Mouse (Mus musculus) liver, embryonic 14.5 days (tissue): ENCODE measurements around the gene Zdhhc12. TPM values are rescaled to one million over a fixed set of nuclear protein-coding genes. Genes with fewer than 3 reads are reported as not detected.

Source experiments
- ATAC-seq: fragments of 200-750 bp; cut with Nextera tagmentation; 2 replicates; pipeline ENCODE4 v1.8.0; 2017; ENCODE audit warnings: moderate number of reproducible peaks, mild to moderate bottlenecking, moderate library complexity; ENCODE audit not compliant: insufficient read depth
- DNase-seq, 3 experiments: peaks; one replicate each; pipeline ENCODE4 v3.0.0-alpha.2; 2012 to 2013; ENCODE audit warnings: low read depth in 3 of 3, low spot score in 3 of 3
- H3K27ac ChIP-seq: fragments of 300-500 bp; sonication (generic); 2 replicates; pipeline ENCODE4 v1.5.1; 2014; ENCODE audit warnings: moderate library complexity, mild to moderate bottlenecking, control low read depth, inconsistent platforms
- H3K27me3 ChIP-seq: fragments of 300-500 bp; sonication (generic); 2 replicates; pipeline ENCODE4 v1.6.1; 2014; ENCODE audit warnings: mild to moderate bottlenecking, low read length, moderate library complexity; ENCODE audit not compliant: control insufficient read depth, insufficient read depth
- H3K36me3 ChIP-seq: fragments of 300-500 bp; sonication (generic); replicated peaks from 2 replicates; pipeline ENCODE4 v1.6.1; 2014; ENCODE audit warnings: low read depth; ENCODE audit not compliant: control insufficient read depth, insufficient read depth
- H3K4me1 ChIP-seq, 2 experiments: fragments of 200-500 bp in 1 of 2; fragments of 300-500 bp in 1 of 2; sonication (generic) in 1 of 2; replicated peaks; 2 replicates each; pipeline ENCODE4 v1.6.1; 2012 to 2014; ENCODE audit warnings: antibody characterized with exemption in 1 of 2, inconsistent platforms in 1 of 2, low read length in 1 of 2; ENCODE audit not compliant: control insufficient read depth in 2 of 2, insufficient read depth in 2 of 2
- H3K4me2 ChIP-seq: fragments of 300-500 bp; sonication (generic); 2 replicates; pipeline ENCODE4 v1.6.1; 2014; ENCODE audit warnings: low read depth, mild to moderate bottlenecking, control low read depth, moderate library complexity
- H3K4me3 ChIP-seq, 2 experiments: fragments of 200-500 bp in 1 of 2; fragments of 300-500 bp in 1 of 2; sonication (generic) in 1 of 2; 2 replicates each; pipeline ENCODE4 v1.5.1; 2012 to 2014; ENCODE audit warnings: low read depth in 2 of 2, low read length in 2 of 2, mild to moderate bottlenecking in 2 of 2, control low read depth in 1 of 2, inconsistent platforms in 1 of 2, moderate library complexity in 1 of 2; ENCODE audit not compliant: insufficient read depth in 1 of 2
- H3K9ac ChIP-seq: fragments of 300-500 bp; sonication (generic); replicated peaks from 2 replicates; pipeline ENCODE4 v1.6.1; 2014; ENCODE audit warnings: mild to moderate bottlenecking, control low read depth, moderate library complexity
- H3K9me3 ChIP-seq: fragments of 300-500 bp; sonication (generic); 2 replicates; pipeline ENCODE4 v1.6.1; 2016; ENCODE audit warnings: low read length, mixed read lengths; ENCODE audit not compliant: control insufficient read depth
- CTCF ChIP-seq: IDR thresholded peaks from 2 replicates; pipeline ENCODE4 v1.5.1; 2016; ENCODE audit warnings: antibody characterized with exemption, low read depth, control low read depth
- EP300 ChIP-seq: IDR thresholded peaks from 2 replicates; pipeline ENCODE4 v1.6.1; 2016; ENCODE audit warnings: antibody characterized with exemption, low read depth
- WGBS: fragments of 180-500 bp; shearing (Covaris S2); extraction: QIAGEN DNeasy Blood & Tissue Kit; methylation state at CpG from one replicate; pipeline ENCODE4 v1.1.7; 2014; ENCODE audit not compliant: insufficient replicate concordance; 5-methylcytosine and 5-hydroxymethylcytosine counted together
- polyA plus RNA-seq, 2 experiments: library from polyadenylated mRNA; depleted of rRNA in 1 of 2; stranded (reverse) in 1 of 2; unstranded in 1 of 2; fragments of >200 nt; fragmentation: Nextera tagmentation in 1 of 2; extraction: Ambion mirVana in 1 of 2; gene quantifications; 2 replicates each; pipeline versions ENCODE4 v1.2.1 to v1.2.3; 2012 to 2014

Zdhhc12 gene
- polyA plus RNA-seq, 2 experiments = 17.4 to 25.5 TPM

DNA sequence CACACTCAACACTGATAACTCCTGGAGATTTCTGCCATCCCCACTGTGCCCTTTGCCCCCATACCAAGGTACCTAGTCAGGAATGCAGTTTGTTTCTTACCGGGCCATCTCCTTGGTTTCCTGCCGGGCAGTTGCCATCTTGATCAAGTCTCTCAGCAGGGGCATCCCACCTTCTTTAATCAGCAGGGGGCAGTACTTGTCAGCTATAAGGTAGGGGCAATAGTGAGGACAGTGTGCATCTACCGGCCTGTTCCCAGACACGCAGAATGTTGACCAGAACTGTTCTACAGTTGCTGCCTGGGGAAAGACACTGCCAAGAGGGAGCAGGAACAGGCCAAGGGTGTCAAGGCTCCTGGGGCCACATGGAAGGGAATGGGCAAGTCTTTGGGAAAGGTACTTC is 6.8 kb upstream of the Zdhhc12 start:
- no peak for DNase-seq
- Histone ChIP-seq H3K27ac (no peak overlapping the region), H3K4me3 (no peak overlapping the region), H3K27me3 (no peaks in the 10 kb centered on the region), H3K9ac (no peak overlapping the region), H3K4me2 (no peak overlapping the region), H3K4me1 (peaks cover 5 to 8% of the 10 kb centered on the region in 2 experiments; a peak in 3 of 4 replicates), H3K36me3 (no peaks in the 10 kb centered on the region), H3K9me3 (no peaks in the 10 kb centered on the region)
- TF ChIP-seq CTCF = peak; percentile 38; the same call in 1 of the 2 replicates
- no peak for TF ChIP-seq EP300
- WGBS = 63% methylated on average over 4 of the region's 4 CpGs
- no peak for ATAC-seq

DNA sequence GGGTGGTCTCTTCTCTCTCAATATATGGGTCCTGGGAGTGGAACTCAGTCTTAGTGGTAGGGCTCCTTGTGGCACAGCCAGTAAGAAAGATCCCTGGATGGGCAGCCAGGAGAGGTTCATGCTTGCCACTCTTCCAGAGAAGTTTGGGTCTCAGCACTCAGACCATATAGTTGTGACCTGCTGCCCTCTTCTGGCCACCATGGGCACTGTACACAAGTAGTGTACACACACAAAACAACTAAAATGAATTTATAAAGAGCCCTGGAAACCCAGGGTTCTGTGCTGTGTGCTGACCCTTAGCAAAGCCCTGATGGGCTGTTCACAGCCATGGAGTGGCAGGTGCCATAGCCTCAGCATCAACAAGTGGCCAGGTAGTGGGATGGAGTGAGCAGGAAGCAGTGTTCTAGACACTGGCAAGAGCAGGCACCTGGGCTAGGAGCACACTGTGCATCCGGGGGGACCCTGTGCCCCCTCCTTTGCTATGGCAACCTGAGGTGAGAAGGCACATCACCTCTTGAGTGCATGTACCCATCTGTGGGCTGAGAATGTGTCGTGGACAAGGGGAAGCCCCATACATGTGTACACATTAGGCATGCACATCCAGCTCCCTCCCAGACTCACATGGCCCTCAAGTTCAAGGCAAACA is 2.6 kb upstream of the Zdhhc12 start:
- Histone ChIP-seq H3K4me3 (no peak overlapping the region), H3K36me3 (peaks cover 2% of the 10 kb centered on the region; the same call in 1 of the 2 replicates), H3K27me3 (no peaks in the 10 kb centered on the region), H3K9ac (no peak overlapping the region), H3K4me2 (no peak overlapping the region), H3K9me3 (no peaks in the 10 kb centered on the region), H3K27ac (no peak overlapping the region), H3K4me1 (peaks cover 7 to 22% of the 10 kb centered on the region in 2 experiments; a peak in 3 of 4 replicates)
- TF ChIP-seq EP300 = no peak
- TF ChIP-seq CTCF = peak; percentile 80
- DNase-seq (peak in 1 of 3 experiments; percentile 40), ATAC-seq (no peak)
- WGBS = 49% methylated on average over 2 of the region's 2 CpGs

DNA sequence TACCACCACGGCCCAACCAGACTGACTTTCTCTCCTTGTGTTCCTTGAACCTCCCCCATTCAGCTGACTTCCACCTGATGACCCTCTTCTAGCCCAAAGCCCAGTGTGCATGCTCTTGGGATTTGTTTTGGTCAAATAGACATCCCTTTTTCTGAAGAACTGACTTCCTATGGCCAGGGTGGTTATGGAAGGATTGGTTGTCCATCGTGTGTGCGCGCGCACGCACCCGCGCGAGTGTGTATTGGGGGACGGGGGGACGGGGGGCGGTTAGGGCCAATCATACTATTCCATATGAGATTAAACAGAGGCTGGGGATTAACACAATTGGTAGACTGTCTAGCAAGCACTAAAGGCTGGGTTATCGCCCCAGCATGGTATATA is 750 bp upstream of the Zdhhc12 start:
- Histone ChIP-seq H3K9ac (peak overlapping the region; percentile 63), H3K9me3 (no peaks in the 10 kb centered on the region), H3K27me3 (no peaks in the 10 kb centered on the region), H3K4me2 (peak overlapping the region; percentile 94), H3K4me3 (peak overlapping the region; percentile 64 to 70), H3K4me1 (peaks cover 2 to 16% of the 10 kb centered on the region in 2 experiments; a peak in 3 of 4 replicates), H3K27ac (peak overlapping the region; percentile 51), H3K36me3 (peaks cover 2% of the 10 kb centered on the region; the same call in 1 of the 2 replicates)
- ATAC-seq = no peak
- no peak for DNase-seq
- WGBS = under 1% methylated on average over 13 of the region's 13 CpGs
- TF ChIP-seq CTCF = no peak
- TF ChIP-seq EP300 = no peak

- TF ChIP-seq CTCF (no peak), EP300 (no peak)
- Histone ChIP-seq H3K4me2 (peak overlapping the region; percentile 94), H3K4me3 (peak overlapping the region; percentile 64 to 69), H3K36me3 (peaks cover 2% of the 10 kb centered on the region; the same call in 1 of the 2 replicates), H3K9ac (peak overlapping the region; percentile 63; the same call in 1 of the 2 replicates), H3K9me3 (no peaks in the 10 kb centered on the region), H3K4me1 (peaks cover 2 to 16% of the 10 kb centered on the region in 2 experiments; a peak in 2 of 4 replicates), H3K27ac (no peak overlapping the region; the same call in 1 of the 2 replicates), H3K27me3 (no peaks in the 10 kb centered on the region)
- 58% methylated on average over 6 of the region's 6 CpGs for WGBS
- ATAC-seq (no peak), DNase-seq (no peak)
Measured at GRCm38 (mm10) chr2:30092280-30092918, 1.0 kb downstream of the Zdhhc12 start.

DNA sequence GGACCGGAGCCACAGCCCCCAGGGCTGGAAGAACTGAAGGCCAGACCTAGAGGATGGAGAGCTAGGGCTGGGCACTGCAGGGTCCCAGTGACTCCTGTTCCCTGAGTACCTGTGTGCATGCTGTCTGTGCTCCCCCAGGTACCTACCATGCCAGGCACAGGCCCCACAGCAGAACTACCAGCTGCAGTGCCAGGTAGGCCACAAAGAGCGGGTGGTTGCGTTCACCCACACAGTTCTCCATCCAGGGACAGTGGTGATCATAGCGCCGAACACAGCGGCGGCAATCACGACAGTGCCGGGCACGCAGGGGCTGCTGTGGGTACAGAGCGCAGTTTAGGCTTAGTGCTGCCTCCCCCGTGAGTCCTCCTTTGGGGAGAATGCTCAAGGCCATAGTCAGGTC is 1.9 kb downstream of the Zdhhc12 start:
- H3K27me3 ChIP-seq = no peaks in the 10 kb centered on the region
- H3K9ac ChIP-seq = no peak overlapping the region
- no peak for DNase-seq
- no peak overlapping the region for H3K4me3 ChIP-seq
- no peak overlapping the region for H3K4me2 ChIP-seq
- no peak for ATAC-seq
- no peak overlapping the region for H3K27ac ChIP-seq
- H3K4me1 ChIP-seq = peaks cover 2 to 16% of the 10 kb centered on the region in 2 experiments; a peak in 2 of 4 replicates
- H3K36me3 ChIP-seq = peaks cover 2% of the 10 kb centered on the region; the same call in 1 of the 2 replicates
- 92% methylated on average over 12 of the region's 12 CpGs for WGBS
- no peaks in the 10 kb centered on the region for H3K9me3 ChIP-seq
- TF ChIP-seq EP300 = no peak
- TF ChIP-seq CTCF = no peak
